Mouse (Mus musculus): ENCODE results near the gene Hsd17b11.

DNA sequence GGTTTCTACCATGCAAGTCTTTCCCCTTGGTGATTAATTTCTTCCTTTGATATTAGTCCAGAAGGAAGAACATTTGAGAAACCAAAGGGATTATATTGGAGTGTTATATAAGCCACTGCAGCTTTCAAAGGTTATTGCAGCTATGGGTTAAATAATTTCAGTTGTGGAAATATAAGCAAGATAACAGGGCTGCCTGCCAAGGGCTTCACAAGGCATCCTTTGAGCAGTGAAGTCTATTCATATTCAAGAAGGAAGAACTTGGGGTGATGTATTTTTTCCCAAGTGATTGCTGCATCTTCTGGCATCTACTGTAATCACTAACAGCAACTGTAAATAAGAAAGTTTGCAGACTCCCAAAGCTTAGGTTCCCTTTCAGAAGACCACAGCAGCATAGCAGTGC lies 10.3 kb downstream of the Hsd17b11 start:
- TF ChIP-seq CTCF (conservative IDR thresholded peaks at IDR 0.05; ENCODE audit: low read length) (no peak), NANOG (IDR thresholded peaks at IDR 0.05; ENCODE audit: borderline replicate concordance, low read length) (no peak)

All from E14TG2a.4 (cell line).